Mouse (Mus musculus): ENCODE measurements around the gene Tmem229b. TPM values are rescaled to one million over a fixed set of nuclear protein-coding genes. Genes with fewer than 3 reads are reported as not detected.
A peak's percentile ranks its signal among the peaks of the same experiment; 100 is the strongest.
"Not testable (repeated sequence)": the region's sequence is repeated elsewhere in the genome, so short reads cannot be mapped to it uniquely, and the experiment has no call there.

Tmem229b gene
- polyA plus RNA-seq, 1 experiment from 2014 or later, result 62.1 TPM

DNA sequence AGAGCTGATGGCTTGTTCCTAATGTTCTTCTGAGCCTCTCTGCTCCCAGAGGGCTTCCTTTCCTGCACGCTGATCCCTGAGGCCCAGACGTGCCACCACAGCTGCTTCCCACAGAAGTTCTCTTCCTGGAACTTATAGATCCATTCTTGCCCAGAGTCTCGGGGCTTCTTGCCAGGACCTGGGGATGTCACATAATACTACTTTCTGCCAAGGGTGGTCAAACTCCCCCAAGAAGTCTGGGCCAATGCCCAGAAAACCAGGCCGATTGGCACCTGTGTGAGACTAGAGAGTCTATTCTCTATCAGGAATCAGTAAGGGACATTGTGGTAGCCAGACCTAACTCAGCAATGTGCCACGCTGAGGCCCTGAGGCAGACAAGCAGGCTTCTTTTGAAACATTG lies 80.1 kb downstream of the Tmem229b start:
- 80% methylated on average over 5 of the region's 5 CpGs for WGBS
- Histone ChIP-seq H3K27ac (replicated peaks; ENCODE audit: low read depth, low read length) (no peak overlapping the region), H3K36me3 (ENCODE audit: control insufficient read depth, insufficient read depth, low read length) (no peaks in the 10 kb centered on the region), H3K4me2 (ENCODE audit: low read length) (no peak overlapping the region), H3K27me3 (ENCODE audit: control insufficient read depth, insufficient read depth, low read length) (no peaks in the 10 kb centered on the region), H3K9me3 (ENCODE audit: control insufficient read depth, low read length) (no peaks in the 10 kb centered on the region), H3K4me1 (ENCODE audit: control insufficient read depth, insufficient read depth, low read length) (no peaks in the 10 kb centered on the region), H3K4me3 (replicated peaks; ENCODE audit: low read depth, low read length) (no peak overlapping the region), H3K9ac (replicated peaks; ENCODE audit: low read length) (no peak overlapping the region)
- ATAC-seq (ENCODE audit: low FRiP score, low TSS enrichment), result no peak
- no peak for DNase-seq

DNA sequence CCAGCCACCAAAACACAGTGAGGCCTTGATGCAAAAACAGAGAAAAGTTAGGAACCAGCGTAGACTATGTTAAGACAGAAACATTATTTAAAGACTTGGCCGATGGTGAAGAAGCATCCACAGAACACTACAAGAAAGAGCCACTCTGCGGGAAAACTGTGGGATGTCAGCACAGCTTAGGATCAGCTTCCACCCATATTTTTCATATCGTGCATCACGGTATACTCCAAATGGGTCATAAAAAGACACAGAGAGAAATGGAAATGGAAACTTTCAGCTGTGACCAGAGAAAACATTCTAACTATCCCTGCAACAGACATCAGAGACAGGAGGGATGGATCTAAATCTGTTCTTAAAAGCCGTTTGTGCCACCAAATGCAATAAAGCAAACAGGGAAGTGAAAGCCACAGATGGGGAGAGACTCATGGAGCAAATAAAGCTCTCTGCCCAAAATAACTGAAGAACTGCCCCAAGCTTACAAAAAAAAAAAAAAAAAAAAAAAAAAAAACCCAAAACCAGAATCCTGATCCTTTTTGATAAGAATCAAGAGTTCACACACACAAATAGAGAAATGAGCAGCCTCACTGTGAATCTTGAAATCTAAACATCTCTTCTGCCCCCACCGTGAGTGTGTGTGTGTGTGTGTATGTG lies 83.8 kb downstream of the Tmem229b start:
- Histone ChIP-seq H3K27ac (replicated peaks; ENCODE audit: low read depth, low read length) (no peak overlapping the region), H3K4me2 (ENCODE audit: low read length) (no peak overlapping the region), H3K27me3 (ENCODE audit: control insufficient read depth, insufficient read depth, low read length) (no peaks in the 10 kb centered on the region), H3K9ac (replicated peaks; ENCODE audit: low read length) (no peak overlapping the region), H3K36me3 (ENCODE audit: control insufficient read depth, insufficient read depth, low read length) (no peaks in the 10 kb centered on the region), H3K9me3 (ENCODE audit: control insufficient read depth, low read length) (no peaks in the 10 kb centered on the region), H3K4me1 (ENCODE audit: control insufficient read depth, insufficient read depth, low read length) (no peaks in the 10 kb centered on the region), H3K4me3 (replicated peaks; ENCODE audit: low read depth, low read length) (no peak overlapping the region)
- ATAC-seq (ENCODE audit: low FRiP score, low TSS enrichment), result no peak
- WGBS, result 93% methylated on average over 7 of the region's 7 CpGs
- DNase-seq, result no peak

DNA sequence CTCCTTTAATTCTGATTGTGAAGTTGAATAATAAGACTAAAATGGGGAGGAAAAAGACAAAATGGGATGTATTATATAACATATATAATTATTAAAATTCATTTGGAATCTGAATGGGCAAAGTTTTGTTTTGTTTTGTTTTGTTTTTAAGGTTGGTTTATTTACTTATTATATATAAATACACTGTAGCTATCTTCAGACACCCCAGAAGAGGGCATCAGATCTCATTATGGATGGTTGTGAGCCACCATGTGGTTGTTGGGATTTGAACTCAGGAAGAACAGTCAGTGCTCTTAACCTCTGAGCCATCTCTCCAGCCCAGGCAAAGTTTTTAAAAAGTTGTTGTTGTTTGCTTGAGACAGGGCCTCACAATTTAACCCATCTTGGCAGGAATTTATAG lies 84.5 kb downstream of the Tmem229b start:
- not testable (repeated sequence) for H3K9me3 ChIP-seq (ENCODE audit: control insufficient read depth, low read length); H3K36me3 ChIP-seq (ENCODE audit: control insufficient read depth, insufficient read depth, low read length); H3K4me1 ChIP-seq (ENCODE audit: control insufficient read depth, insufficient read depth, low read length); H3K4me3 ChIP-seq (replicated peaks; ENCODE audit: low read depth, low read length); H3K27me3 ChIP-seq (ENCODE audit: control insufficient read depth, insufficient read depth, low read length); H3K4me2 ChIP-seq (ENCODE audit: low read length); H3K27ac ChIP-seq (replicated peaks; ENCODE audit: low read depth, low read length); ATAC-seq (ENCODE audit: low FRiP score, low TSS enrichment); DNase-seq; H3K9ac ChIP-seq (replicated peaks; ENCODE audit: low read length)

- H3K36me3 ChIP-seq (ENCODE audit: control insufficient read depth, insufficient read depth, low read length), result no peaks in the 10 kb centered on the region
- no peak overlapping the region for H3K9ac ChIP-seq (replicated peaks; ENCODE audit: low read length)
- no peaks in the 10 kb centered on the region for H3K27me3 ChIP-seq (ENCODE audit: control insufficient read depth, insufficient read depth, low read length)
- H3K27ac ChIP-seq (replicated peaks; ENCODE audit: low read depth, low read length), result no peak overlapping the region
- no peaks in the 10 kb centered on the region for H3K4me1 ChIP-seq (ENCODE audit: control insufficient read depth, insufficient read depth, low read length)
- no peak overlapping the region for H3K4me3 ChIP-seq (replicated peaks; ENCODE audit: low read depth, low read length)
- no peak for ATAC-seq (ENCODE audit: low FRiP score, low TSS enrichment)
- no peaks in the 10 kb centered on the region for H3K9me3 ChIP-seq (ENCODE audit: control insufficient read depth, low read length)
- no peak overlapping the region for H3K4me2 ChIP-seq (ENCODE audit: low read length)
- 82% methylated on average over 3 of the region's 3 CpGs for WGBS
- no peak for DNase-seq
These were observed 85.4 kb downstream of the Tmem229b start for GRCm38 (mm10) chr12:78922058-78922457.

DNA sequence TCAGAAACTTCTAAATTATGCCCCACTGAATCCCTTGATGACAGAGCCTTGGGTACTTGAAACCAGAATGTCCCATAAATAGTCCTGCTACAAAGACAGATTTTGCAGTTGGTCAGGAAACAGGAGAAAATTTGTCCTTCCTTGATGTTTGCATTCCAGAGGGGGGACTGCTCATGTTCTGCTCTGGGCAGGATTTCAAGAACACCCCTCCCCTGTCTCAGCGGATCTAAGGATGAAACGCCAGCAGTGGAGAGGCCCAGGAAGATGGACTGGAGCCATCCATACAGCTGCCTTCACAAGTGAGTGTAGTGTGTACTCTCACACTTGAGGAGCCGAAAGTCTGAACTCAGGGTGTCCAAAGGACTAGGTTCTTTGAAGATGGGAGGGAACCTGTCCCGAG lies 86.0 kb downstream of the Tmem229b start:
- H3K4me3 ChIP-seq (replicated peaks; ENCODE audit: low read depth, low read length), result no peak overlapping the region
- 75% methylated on average over 4 of the region's 4 CpGs for WGBS
- no peaks in the 10 kb centered on the region for H3K36me3 ChIP-seq (ENCODE audit: control insufficient read depth, insufficient read depth, low read length)
- no peaks in the 10 kb centered on the region for H3K9me3 ChIP-seq (ENCODE audit: control insufficient read depth, low read length)
- H3K4me2 ChIP-seq (ENCODE audit: low read length), result no peak overlapping the region
- no peaks in the 10 kb centered on the region for H3K4me1 ChIP-seq (ENCODE audit: control insufficient read depth, insufficient read depth, low read length)
- no peaks in the 10 kb centered on the region for H3K27me3 ChIP-seq (ENCODE audit: control insufficient read depth, insufficient read depth, low read length)
- H3K27ac ChIP-seq (replicated peaks; ENCODE audit: low read depth, low read length), result no peak overlapping the region
- DNase-seq (no peak), ATAC-seq (ENCODE audit: low FRiP score, low TSS enrichment) (no peak)
- no peak overlapping the region for H3K9ac ChIP-seq (replicated peaks; ENCODE audit: low read length)

GRCm38 (mm10) chr12:78919079-78919712 lies 88.2 kb downstream of the Tmem229b start:
- H3K27ac ChIP-seq (replicated peaks; ENCODE audit: low read depth, low read length), result no peak overlapping the region
- ATAC-seq (ENCODE audit: low FRiP score, low TSS enrichment), result peak; percentile 72
- no peaks in the 10 kb centered on the region for H3K4me1 ChIP-seq (ENCODE audit: control insufficient read depth, insufficient read depth, low read length)
- H3K36me3 ChIP-seq (ENCODE audit: control insufficient read depth, insufficient read depth, low read length), result no peaks in the 10 kb centered on the region
- H3K27me3 ChIP-seq (ENCODE audit: control insufficient read depth, insufficient read depth, low read length), result peaks cover 2% of the 10 kb centered on the region; the same call in 1 of the 2 replicates
- H3K4me2 ChIP-seq (ENCODE audit: low read length), result no peak overlapping the region
- WGBS, result 35% methylated on average over 16 of the region's 16 CpGs
- H3K4me3 ChIP-seq (replicated peaks; ENCODE audit: low read depth, low read length), result no peak overlapping the region
- no peak overlapping the region for H3K9ac ChIP-seq (replicated peaks; ENCODE audit: low read length)
- DNase-seq, result peak; percentile 91
- no peaks in the 10 kb centered on the region for H3K9me3 ChIP-seq (ENCODE audit: control insufficient read depth, low read length)

DNA sequence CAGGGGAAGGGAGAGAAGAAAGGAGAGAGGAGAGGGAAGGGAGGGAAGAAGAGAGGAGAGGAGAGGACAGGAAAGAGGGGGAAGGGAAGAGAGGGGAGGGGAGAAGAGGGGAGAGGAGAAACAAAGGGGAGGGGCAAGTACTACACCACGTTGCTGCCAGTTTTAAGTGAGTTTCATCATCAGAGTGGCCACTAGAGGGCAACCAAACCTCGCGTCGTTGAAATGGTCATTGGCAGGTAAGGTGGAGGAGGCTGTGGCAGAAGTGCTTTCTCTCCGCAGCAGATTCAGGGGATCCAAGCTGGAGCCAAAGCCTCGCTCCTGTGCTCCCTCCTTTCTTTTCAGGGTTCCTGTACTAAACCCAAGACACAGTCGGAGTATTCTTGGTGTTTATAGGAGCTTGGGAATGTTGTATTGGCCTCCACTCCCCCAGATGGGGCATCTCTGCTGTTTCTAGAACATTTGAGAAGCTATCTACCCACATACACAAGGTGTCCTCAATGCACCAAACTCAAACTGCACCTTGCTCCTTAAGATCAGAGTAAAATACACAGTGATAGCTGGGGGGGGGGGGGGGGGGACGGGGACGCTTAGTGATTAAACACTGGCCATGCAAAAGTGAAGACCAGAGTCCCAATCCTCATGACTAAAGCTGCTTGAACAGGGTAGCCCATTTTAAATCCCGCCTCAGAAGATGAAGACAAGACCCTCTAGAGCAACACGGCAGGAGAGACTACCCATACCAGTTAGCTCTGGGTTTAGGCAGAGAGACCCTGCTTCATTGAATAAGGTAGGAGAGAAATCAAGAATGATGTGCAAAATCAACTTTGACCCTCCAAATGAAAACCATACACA lies 89.0 kb downstream of the Tmem229b start:
- Histone ChIP-seq H3K27ac (replicated peaks; ENCODE audit: low read depth, low read length) (no peak overlapping the region), H3K4me3 (replicated peaks; ENCODE audit: low read depth, low read length) (no peak overlapping the region), H3K9ac (replicated peaks; ENCODE audit: low read length) (no peak overlapping the region), H3K4me2 (ENCODE audit: low read length) (peak overlapping the region; percentile 39), H3K9me3 (ENCODE audit: control insufficient read depth, low read length) (no peaks in the 10 kb centered on the region), H3K27me3 (ENCODE audit: control insufficient read depth, insufficient read depth, low read length) (peaks cover 9% of the 10 kb centered on the region; the same call in 1 of the 2 replicates), H3K36me3 (ENCODE audit: control insufficient read depth, insufficient read depth, low read length) (no peaks in the 10 kb centered on the region), H3K4me1 (ENCODE audit: control insufficient read depth, insufficient read depth, low read length) (no peaks in the 10 kb centered on the region)
- peak; percentile 94 for DNase-seq
- WGBS, result 16% methylated on average over 10 of the region's 11 CpGs
- ATAC-seq (ENCODE audit: low FRiP score, low TSS enrichment), result peak; percentile 76

DNA sequence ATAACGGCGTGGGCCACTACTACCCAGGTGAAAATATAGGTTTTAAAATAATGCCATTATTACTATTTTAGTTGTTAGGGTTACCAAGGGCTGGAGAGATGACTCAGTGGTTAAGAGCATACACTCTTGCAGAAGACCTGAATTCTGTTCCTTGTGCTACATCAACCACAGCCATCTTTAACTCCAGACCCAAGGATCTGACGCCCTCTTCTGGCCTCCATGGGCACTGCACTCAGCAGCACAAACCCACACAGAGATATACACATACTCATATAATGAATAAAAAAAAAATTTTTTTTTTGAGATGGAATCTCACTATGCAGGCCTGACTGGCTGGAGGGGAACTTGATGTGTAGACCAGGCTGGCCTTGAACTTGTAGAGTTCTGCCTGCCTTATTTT lies 91.1 kb downstream of the Tmem229b start:
- Histone ChIP-seq H3K4me3 (replicated peaks; ENCODE audit: low read depth, low read length) (no peak overlapping the region), H3K4me1 (ENCODE audit: control insufficient read depth, insufficient read depth, low read length) (peaks cover 5% of the 10 kb centered on the region), H3K9me3 (ENCODE audit: control insufficient read depth, low read length) (no peaks in the 10 kb centered on the region), H3K36me3 (ENCODE audit: control insufficient read depth, insufficient read depth, low read length) (no peaks in the 10 kb centered on the region), H3K9ac (replicated peaks; ENCODE audit: low read length) (no peak overlapping the region), H3K4me2 (ENCODE audit: low read length) (no peak overlapping the region), H3K27me3 (ENCODE audit: control insufficient read depth, insufficient read depth, low read length) (peaks cover 27% of the 10 kb centered on the region), H3K27ac (replicated peaks; ENCODE audit: low read depth, low read length) (no peak overlapping the region)
- ATAC-seq (ENCODE audit: low FRiP score, low TSS enrichment) (no peak), DNase-seq (no peak)
- 76% methylated on average over 3 of the region's 3 CpGs for WGBS

All from midbrain, embryonic 14.5 days (tissue).